Mouse (Mus musculus) hindbrain, embryonic 12.5 days (tissue): ENCODE data around the gene Kcnh1. TPM values are rescaled to one million over a fixed set of nuclear protein-coding genes. Genes with fewer than 3 reads are reported as not detected.

Source experiments
- ATAC-seq: fragments of 200-750 bp; cut with Nextera tagmentation; 2 replicates; pipeline ENCODE4 v1.8.0; 2017; ENCODE audit warnings: moderate TSS enrichment; ENCODE audit not compliant: low FRiP score
- H3K27ac ChIP-seq: fragments of 300-500 bp; sonication (generic); 2 replicates; pipeline ENCODE4 v1.5.1; 2016; ENCODE audit warnings: mild to moderate bottlenecking
- H3K27me3 ChIP-seq: fragments of 300-500 bp; sonication (generic); 2 replicates; pipeline ENCODE4 v1.6.1; 2016; ENCODE audit warnings: mild to moderate bottlenecking
- H3K36me3 ChIP-seq: fragments of 300-500 bp; sonication (generic); 2 replicates; pipeline ENCODE4 v1.6.1; 2016; ENCODE audit warnings: mild to moderate bottlenecking
- H3K4me1 ChIP-seq: fragments of 300-500 bp; sonication (generic); 2 replicates; pipeline ENCODE4 v1.6.1; 2016
- H3K4me2 ChIP-seq: fragments of 300-500 bp; sonication (generic); replicated peaks from 2 replicates; pipeline ENCODE4 v1.6.1; 2016; ENCODE audit warnings: mild to moderate bottlenecking
- H3K4me3 ChIP-seq: fragments of 300-500 bp; sonication (generic); 2 replicates; pipeline ENCODE4 v1.5.1; 2016; ENCODE audit warnings: mild to moderate bottlenecking
- H3K9ac ChIP-seq: fragments of 300-500 bp; sonication (generic); 2 replicates; pipeline ENCODE4 v1.6.1; 2016; ENCODE audit warnings: mild to moderate bottlenecking, moderate library complexity
- H3K9me3 ChIP-seq: fragments of 300-500 bp; sonication (generic); replicated peaks from 2 replicates; pipeline ENCODE4 v1.6.1; 2016; ENCODE audit warnings: mild to moderate bottlenecking
- WGBS: fragments of 180-500 bp; shearing (Covaris S2); methylation state at CpG from one replicate; pipeline ENCODE4 v1.1.7; 2016; 5-methylcytosine and 5-hydroxymethylcytosine counted together
- polyA plus RNA-seq: library from polyadenylated mRNA; unstranded; fragments of >200 nt; fragmentation: Nextera tagmentation; extraction: Ambion mirVana; gene quantifications from 2 replicates; pipeline ENCODE4 v1.2.1, GENCODE M21; 2016

Kcnh1 gene
- polyA plus RNA-seq, 1 experiment from 2014 or later = 0.87 TPM

GRCm38 (mm10) chr1:192391041-192391440 is 200.5 kb downstream of the Kcnh1 start:
- H3K9me3 ChIP-seq = no peaks in the 10 kb centered on the region
- H3K36me3 ChIP-seq = no peaks in the 10 kb centered on the region
- H3K9ac ChIP-seq = no peak overlapping the region
- H3K27me3 ChIP-seq = no peaks in the 10 kb centered on the region
- 80% methylated on average over 7 of the region's 7 CpGs for WGBS
- ATAC-seq = no peak
- no peak overlapping the region for H3K27ac ChIP-seq
- H3K4me2 ChIP-seq = no peak overlapping the region
- no peak overlapping the region for H3K4me3 ChIP-seq
- peaks cover 4% of the 10 kb centered on the region; the same call in 1 of the 2 replicates for H3K4me1 ChIP-seq

GRCm38 (mm10) chr1:192392232-192392631 is 201.7 kb downstream of the Kcnh1 start:
- Histone ChIP-seq H3K27me3 (no peaks in the 10 kb centered on the region), H3K4me3 (no peak overlapping the region), H3K9me3 (no peaks in the 10 kb centered on the region), H3K4me1 (peaks cover 4% of the 10 kb centered on the region; the same call in 1 of the 2 replicates), H3K4me2 (no peak overlapping the region), H3K27ac (no peak overlapping the region), H3K9ac (no peak overlapping the region), H3K36me3 (no peaks in the 10 kb centered on the region)
- WGBS = 89% methylated on average over 2 of the region's 2 CpGs
- no peak for ATAC-seq

- Histone ChIP-seq H3K4me3 (no peak overlapping the region), H3K27me3 (no peaks in the 10 kb centered on the region), H3K9ac (no peak overlapping the region), H3K4me2 (no peak overlapping the region), H3K4me1 (no peaks in the 10 kb centered on the region), H3K9me3 (no peaks in the 10 kb centered on the region), H3K27ac (no peak overlapping the region), H3K36me3 (no peaks in the 10 kb centered on the region)
- WGBS = 85% methylated on average over 14 of the region's 14 CpGs
- no peak for ATAC-seq
Measured at GRCm38 (mm10) chr1:192399667-192400490, 209.3 kb downstream of the Kcnh1 start.

DNA sequence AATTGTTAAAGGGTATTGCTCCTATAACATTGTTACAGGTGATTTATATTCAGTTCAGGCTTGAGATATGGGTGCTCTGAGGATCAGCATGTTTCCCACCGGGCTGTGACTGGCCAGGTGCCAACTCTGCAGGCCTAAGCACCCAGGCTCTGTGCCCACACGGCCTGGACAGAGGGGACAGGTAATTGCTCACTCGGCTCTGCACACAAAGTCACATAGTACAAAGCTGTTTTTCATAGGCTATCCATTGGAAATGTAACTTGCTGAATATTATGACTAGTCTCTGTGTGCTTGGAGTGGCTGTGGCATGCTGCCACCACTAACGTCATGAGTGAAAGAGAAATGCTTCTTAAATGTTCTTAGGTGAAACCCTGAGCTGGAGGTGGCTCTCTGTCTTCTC is 210.4 kb downstream of the Kcnh1 start:
- no peak overlapping the region for H3K4me3 ChIP-seq
- no peaks in the 10 kb centered on the region for H3K9me3 ChIP-seq
- no peak overlapping the region for H3K9ac ChIP-seq
- H3K36me3 ChIP-seq = no peaks in the 10 kb centered on the region
- no peak overlapping the region for H3K4me2 ChIP-seq
- no peaks in the 10 kb centered on the region for H3K4me1 ChIP-seq
- no peak for ATAC-seq
- H3K27me3 ChIP-seq = no peaks in the 10 kb centered on the region
- no peak overlapping the region for H3K27ac ChIP-seq
- 79% methylated on average over 4 of the region's 4 CpGs for WGBS

DNA sequence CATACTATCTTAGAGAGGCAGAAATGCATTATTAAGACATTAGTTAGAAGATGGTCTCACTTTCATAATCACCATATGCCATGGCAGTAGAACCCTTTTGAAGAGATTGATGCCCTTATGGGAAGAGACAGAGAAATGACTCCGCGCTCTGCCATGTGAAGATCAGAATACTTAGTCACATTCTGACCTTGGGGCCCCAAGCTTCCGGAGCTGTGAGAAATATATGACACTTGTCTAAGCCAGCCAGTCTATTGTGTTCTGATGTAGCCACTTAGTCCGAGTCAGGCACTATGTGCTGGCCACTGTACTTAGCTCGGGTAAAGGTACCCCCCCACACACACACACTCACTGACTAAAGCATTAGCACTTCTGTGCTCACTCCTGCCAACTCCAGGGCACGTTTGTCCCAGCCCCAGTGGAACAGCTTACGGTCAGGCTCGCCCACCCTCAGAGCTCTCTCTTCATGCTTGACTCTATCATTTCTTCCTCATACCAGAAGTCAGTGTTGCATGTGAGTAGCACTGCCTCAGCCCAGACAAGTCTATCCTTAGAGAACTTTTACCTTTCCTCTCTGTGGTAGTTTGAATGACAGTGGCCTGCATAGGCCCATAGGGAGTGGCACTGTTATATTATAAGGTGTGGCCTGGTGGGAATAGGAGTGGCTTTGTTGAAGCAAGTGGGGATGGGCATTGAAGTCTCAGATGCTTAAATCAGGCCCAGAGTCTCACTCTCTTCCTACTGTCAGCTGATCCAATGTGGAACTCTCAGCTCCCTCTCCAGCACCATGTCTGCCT is 212.5 kb downstream of the Kcnh1 start:
- ATAC-seq = no peak
- H3K9ac ChIP-seq = no peak overlapping the region
- no peak overlapping the region for H3K4me2 ChIP-seq
- no peaks in the 10 kb centered on the region for H3K36me3 ChIP-seq
- no peaks in the 10 kb centered on the region for H3K27me3 ChIP-seq
- 92% methylated on average over 8 of the region's 8 CpGs for WGBS
- H3K9me3 ChIP-seq = no peaks in the 10 kb centered on the region
- no peak overlapping the region for H3K27ac ChIP-seq
- H3K4me3 ChIP-seq = no peak overlapping the region
- H3K4me1 ChIP-seq = no peaks in the 10 kb centered on the region

DNA sequence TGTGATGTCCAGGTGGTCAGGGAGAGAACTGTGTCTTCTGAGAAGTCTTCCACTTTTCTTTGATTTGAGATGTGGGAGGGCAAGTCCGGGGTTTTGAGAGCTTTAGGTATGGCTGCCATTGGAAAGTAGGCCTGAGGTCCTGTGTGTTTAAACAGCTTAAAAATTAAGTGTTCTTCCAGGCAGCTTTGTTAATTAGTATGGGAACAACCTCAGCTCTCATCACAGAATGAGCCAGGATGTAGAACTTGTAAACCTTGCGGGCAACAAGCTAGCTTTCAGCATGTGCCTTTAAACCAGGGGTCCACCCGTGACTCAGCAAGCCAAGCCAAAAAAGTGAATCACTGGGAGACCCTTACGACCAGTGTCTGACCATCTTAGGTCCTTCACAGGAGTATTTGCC is 214.6 kb downstream of the Kcnh1 start:
- no peak overlapping the region for H3K4me2 ChIP-seq
- H3K27me3 ChIP-seq = no peaks in the 10 kb centered on the region
- no peak overlapping the region for H3K4me3 ChIP-seq
- H3K9ac ChIP-seq = no peak overlapping the region
- H3K4me1 ChIP-seq = no peaks in the 10 kb centered on the region
- H3K9me3 ChIP-seq = no peaks in the 10 kb centered on the region
- no peak overlapping the region for H3K27ac ChIP-seq
- 89% methylated on average over 4 of the region's 4 CpGs for WGBS
- no peaks in the 10 kb centered on the region for H3K36me3 ChIP-seq
- no peak for ATAC-seq

- ATAC-seq = no peak
- no peak overlapping the region for H3K4me2 ChIP-seq
- no peak overlapping the region for H3K27ac ChIP-seq
- H3K27me3 ChIP-seq = no peaks in the 10 kb centered on the region
- no peaks in the 10 kb centered on the region for H3K36me3 ChIP-seq
- H3K9ac ChIP-seq = no peak overlapping the region
- H3K9me3 ChIP-seq = no peaks in the 10 kb centered on the region
- no peak overlapping the region for H3K4me3 ChIP-seq
- WGBS = 92% methylated on average over 5 of the region's 5 CpGs
- H3K4me1 ChIP-seq = no peaks in the 10 kb centered on the region
Measured at GRCm38 (mm10) chr1:192406589-192406988, 216.0 kb downstream of the Kcnh1 start.

- ATAC-seq = no peak
- 56% methylated on average over 3 of the region's 3 CpGs for WGBS
Measured at GRCm38 (mm10) chr1:192415813-192416212, 225.2 kb downstream of the Kcnh1 start.

DNA sequence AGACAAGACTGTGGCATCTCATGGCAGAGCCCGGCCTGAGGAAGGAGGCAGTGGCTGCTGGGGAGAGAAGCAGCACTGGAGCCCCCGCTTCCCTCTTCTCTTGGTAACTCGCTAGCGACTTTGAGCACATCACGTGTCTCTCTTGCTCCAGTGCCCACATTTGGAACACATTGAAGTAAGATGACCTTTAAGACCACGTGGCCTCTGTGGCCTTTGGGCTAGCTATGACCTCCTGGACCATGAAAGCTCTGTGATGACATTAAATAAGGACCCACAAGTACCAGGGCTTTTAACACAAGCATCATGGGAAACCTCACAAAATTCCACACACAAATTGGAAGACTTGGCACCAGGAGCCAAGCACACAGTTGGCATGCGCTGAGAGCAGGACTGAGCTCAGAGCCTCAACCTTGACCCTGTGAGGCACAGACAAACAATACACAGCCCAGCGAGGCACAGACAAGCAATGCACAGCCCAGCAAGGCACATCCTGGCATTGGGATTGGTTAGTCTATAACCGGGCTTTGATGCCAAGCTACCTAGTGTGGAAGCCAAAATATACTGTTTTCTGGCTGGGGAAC is 225.8 kb downstream of the Kcnh1 start:
- no peak overlapping the region for H3K9ac ChIP-seq
- no peaks in the 10 kb centered on the region for H3K27me3 ChIP-seq
- no peak overlapping the region for H3K27ac ChIP-seq
- H3K9me3 ChIP-seq = no peaks in the 10 kb centered on the region
- 70% methylated on average over 9 of the region's 9 CpGs for WGBS
- no peak overlapping the region for H3K4me3 ChIP-seq
- no peaks in the 10 kb centered on the region for H3K36me3 ChIP-seq
- H3K4me2 ChIP-seq = no peak overlapping the region
- ATAC-seq = no peak
- H3K4me1 ChIP-seq = no peaks in the 10 kb centered on the region

More at GRCm38 (mm10) chr1:192415813-192416212, 225.2 kb downstream of the Kcnh1 start:
- H3K27me3 ChIP-seq = no peaks in the 10 kb centered on the region
- no peak overlapping the region for H3K4me2 ChIP-seq
- no peak overlapping the region for H3K27ac ChIP-seq
- no peaks in the 10 kb centered on the region for H3K9me3 ChIP-seq
- no peak overlapping the region for H3K9ac ChIP-seq
- no peak overlapping the region for H3K4me3 ChIP-seq
- H3K4me1 ChIP-seq = no peaks in the 10 kb centered on the region
- no peaks in the 10 kb centered on the region for H3K36me3 ChIP-seq

- H3K27me3 ChIP-seq = no peaks in the 10 kb centered on the region
- peaks cover 3% of the 10 kb centered on the region; the same call in 1 of the 2 replicates for H3K4me1 ChIP-seq
- no peak overlapping the region for H3K4me3 ChIP-seq
- no peak for ATAC-seq
- H3K4me2 ChIP-seq = no peak overlapping the region
- H3K27ac ChIP-seq = no peak overlapping the region
- H3K9ac ChIP-seq = no peak overlapping the region
- H3K36me3 ChIP-seq = no peaks in the 10 kb centered on the region
- no peaks in the 10 kb centered on the region for H3K9me3 ChIP-seq
- WGBS = 85% methylated on average over 5 of the region's 5 CpGs
Measured at GRCm38 (mm10) chr1:192419176-192419575, 228.6 kb downstream of the Kcnh1 start.

DNA sequence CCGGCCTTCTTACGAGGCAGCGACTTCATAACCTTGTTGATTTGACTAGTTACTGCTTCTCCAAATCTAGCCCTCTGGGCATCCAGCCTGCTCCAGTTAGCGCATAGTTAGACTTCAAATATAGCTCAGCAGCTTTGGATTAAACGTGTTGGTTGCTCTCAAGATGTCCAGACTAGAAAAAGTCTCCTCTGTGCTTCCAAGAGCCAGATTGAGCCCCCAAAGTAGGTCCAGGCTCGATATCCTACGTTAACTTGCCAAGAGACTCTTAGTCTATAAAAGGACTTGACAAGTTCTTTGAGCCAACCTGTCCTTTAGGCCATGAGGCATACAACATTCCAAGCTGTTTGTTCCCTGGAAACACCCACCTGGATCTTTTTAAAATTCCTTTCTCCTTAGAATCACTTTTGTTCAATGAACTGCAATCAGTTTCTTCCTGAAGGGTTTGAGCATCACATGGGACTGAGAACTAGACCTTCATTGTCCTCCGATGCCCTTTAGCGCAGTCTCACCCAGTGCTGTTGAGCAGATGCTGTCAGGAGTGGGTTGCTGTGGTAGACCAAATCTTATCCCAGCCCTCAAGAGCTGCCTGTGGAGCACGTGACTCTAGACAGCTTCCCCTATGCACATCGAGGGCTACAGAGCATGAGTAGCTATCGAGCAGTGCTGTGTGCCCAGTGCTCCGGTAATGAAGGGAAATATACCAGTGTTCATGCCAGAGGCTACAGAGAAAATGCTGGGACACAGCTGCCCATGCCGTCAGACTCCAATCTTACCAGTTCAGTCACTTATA is 231.0 kb downstream of the Kcnh1 start:
- H3K27me3 ChIP-seq = no peaks in the 10 kb centered on the region
- no peaks in the 10 kb centered on the region for H3K36me3 ChIP-seq
- no peak overlapping the region for H3K27ac ChIP-seq
- no peaks in the 10 kb centered on the region for H3K9me3 ChIP-seq
- no peak overlapping the region for H3K4me2 ChIP-seq
- H3K4me1 ChIP-seq = peaks cover 3% of the 10 kb centered on the region; the same call in 1 of the 2 replicates
- no peak overlapping the region for H3K4me3 ChIP-seq
- ATAC-seq = no peak
- 88% methylated on average over 14 of the region's 14 CpGs for WGBS
- H3K9ac ChIP-seq = no peak overlapping the region

DNA sequence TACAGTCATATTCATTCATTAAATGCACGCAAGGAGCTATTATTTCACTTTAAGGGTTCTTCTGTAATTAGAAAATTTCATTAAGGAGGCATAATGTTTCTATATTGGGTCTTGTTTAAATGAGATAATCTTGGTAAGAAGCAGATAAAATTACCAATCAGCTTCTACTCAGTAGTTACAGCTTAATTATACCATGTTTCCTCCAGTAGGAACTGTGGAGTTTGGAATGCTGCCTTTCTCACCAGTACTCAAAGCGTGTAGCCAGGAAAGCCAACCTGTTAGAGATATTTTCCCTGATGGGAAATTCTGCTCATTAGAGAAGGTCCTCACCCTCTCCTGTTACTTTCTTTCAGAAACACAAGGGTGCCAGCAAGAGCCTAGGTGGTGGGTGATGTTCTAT is 240.8 kb downstream of the Kcnh1 start:
- H3K4me1 ChIP-seq = no peaks in the 10 kb centered on the region
- H3K4me2 ChIP-seq = no peak overlapping the region
- no peaks in the 10 kb centered on the region for H3K9me3 ChIP-seq
- H3K36me3 ChIP-seq = no peaks in the 10 kb centered on the region
- WGBS = 91% methylated on average over 2 of the region's 2 CpGs
- no peaks in the 10 kb centered on the region for H3K27me3 ChIP-seq
- no peak overlapping the region for H3K9ac ChIP-seq
- ATAC-seq = no peak
- H3K27ac ChIP-seq = no peak overlapping the region
- no peak overlapping the region for H3K4me3 ChIP-seq
